Mouse (Mus musculus): ENCODE data around the gene Ccr8.
"Not testable (repeated sequence)": the region's sequence is repeated elsewhere in the genome, so short reads cannot be mapped to it uniquely, and the experiment has no call there.

Ccr8 gene

DNA sequence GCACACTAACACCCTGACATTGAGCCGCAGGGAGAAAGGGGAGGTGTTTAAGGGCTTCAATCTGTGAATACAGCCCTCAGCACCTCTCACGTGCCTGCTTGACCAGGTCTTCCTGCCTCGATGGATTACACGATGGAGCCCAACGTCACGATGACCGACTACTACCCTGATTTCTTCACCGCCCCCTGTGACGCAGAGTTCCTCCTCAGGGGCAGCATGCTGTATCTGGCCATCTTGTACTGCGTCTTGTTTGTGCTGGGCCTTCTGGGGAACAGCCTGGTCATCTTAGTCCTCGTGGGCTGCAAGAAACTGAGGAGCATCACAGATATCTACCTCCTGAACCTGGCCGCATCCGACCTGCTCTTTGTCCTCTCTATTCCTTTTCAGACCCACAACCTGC is 1.8 kb downstream of the Ccr8 start:
- no peak for DNase-seq

- DNase-seq = no peak
Measured at GRCm38 (mm10) chr9:120095886-120096285, 4.0 kb downstream of the Ccr8 start.

DNA sequence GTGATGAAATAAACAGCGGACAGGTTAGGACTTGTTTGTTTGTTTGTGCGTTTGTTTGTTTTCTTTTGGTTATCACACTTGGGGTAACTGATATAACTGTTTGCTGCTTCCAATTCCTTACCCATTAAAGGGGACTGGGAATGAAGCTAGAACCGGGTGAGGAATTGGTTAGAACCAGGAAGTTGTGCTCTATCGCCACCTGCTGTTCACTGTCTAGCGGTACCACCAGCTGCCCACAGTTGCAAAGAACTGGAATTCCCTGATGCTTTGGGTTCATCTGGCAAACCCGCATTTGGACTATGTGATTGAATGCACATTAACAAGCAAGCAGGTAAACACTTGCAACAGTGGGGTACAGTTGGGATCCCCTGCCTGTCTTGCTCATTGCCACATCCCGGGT is 6.8 kb downstream of the Ccr8 start:
- DNase-seq = peak; percentile 61

- no peak for DNase-seq
Measured at GRCm38 (mm10) chr9:120099304-120099703, 7.4 kb downstream of the Ccr8 start.

DNA sequence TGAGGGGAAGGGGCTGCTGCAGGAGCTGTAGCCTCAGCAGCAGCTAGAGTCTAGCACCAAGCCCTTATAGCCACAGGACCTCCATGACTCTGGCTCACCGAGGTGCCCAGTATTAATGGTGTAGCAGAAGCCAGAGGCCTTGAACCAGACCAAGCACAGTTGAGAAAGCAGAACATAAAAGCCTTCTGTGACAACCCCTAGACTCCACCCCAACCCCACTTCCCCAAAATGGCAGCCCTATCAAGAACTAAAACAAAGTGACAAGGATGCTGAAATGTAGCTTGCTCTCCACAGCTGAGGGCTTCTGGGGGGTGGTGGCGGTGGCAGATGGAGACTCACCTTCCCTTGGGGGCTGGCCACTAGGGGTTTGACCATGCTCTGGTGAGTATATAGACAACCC is 9.3 kb downstream of the Ccr8 start:
- DNase-seq = no peak

GRCm38 (mm10) chr9:120108953-120109352 is 17.0 kb downstream of the Ccr8 start:
- DNase-seq = not testable (repeated sequence)

DNA sequence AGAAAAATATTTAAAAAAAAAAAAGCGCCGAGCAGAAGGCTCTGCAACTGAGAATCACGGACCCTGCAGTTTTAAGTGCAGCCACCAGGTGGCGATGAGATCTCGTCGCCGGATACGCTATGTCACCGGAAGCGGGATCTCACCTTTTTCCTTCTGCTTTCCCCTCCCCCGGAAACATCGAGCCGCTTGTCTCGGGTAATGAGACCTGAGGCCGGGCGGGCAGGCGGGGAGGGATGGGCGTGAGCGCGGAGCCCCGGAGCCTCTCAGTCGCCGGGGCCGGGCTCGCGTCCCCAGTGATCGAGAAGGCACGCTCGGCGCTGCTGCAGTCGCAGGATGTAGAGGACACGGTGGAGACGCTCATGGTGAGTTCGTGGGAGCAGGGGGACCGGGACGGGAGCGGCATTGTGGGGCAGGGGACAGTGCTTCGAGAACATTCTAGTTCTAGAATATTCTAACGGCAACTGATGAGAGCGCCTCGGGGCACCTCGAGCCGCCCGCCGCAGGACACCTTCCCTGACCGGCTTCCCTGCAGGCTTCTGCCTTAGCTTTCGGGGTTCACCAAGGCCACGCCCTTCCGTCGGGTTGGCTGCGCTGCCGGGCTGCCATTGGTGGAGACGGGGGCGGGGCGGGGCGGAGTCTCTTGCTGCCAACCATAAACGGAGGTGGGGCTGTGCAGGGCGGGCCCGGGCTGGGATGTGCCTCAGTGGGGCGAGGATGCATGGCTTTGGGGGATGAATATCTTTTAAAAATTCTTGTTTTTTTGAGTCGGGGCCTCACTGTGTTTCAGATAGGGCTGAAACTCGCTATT is 18.5 kb downstream of the Ccr8 start, which contains the start of gene Slc25a38:
TSS of gene Slc25a38 (plus strand) at position 164 of the 808 bp plus-strand sequence.
- DNase-seq = peak; percentile 95

GRCm38 (mm10) chr9:120111156-120111945 is 19.4 kb downstream of the Ccr8 start:
- no peak for DNase-seq

DNA sequence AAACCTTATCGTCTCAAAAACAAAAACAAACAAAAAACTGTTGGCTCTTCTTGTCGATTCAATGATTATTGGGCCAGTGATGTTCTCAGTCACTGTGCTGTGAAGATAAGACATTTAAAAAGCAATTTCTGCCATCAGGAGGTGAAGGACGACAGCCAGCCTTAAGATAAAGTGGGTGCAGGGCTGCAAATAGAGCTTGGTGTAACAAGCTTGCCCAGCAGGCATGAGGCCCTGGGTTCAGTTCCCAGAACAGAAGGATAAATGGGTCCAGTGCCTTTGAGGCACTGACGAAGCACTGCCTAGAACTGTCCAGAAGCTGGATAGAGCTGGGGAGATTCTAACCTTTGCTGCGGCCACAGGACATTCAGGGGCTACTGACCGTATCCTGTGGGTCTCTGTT is 20.6 kb downstream of the Ccr8 start:
- DNase-seq = no peak

GRCm38 (mm10) chr9:120113456-120113855 is 21.5 kb downstream of the Ccr8 start:
- no peak for DNase-seq

- DNase-seq = no peak
Measured at GRCm38 (mm10) chr9:120114051-120114788, 22.3 kb downstream of the Ccr8 start.

DNA sequence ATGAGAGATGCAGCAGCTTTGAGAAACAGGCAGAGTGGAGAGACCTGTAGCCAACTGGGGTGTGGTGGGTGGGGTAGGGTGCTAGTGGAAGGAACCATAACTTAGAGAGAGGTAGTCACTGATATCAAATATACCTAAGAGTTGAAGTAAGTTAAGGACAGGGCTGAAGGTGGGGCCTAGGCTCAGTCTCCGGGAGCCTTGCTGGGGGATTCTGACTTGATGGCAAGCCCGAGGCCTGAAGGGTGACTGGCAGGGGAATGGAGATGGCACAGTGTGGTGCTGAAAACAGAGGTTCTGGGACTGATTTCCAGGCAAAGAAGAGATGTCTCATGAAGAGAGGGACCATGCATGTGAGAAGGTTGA is 22.9 kb downstream of the Ccr8 start:
- no peak for DNase-seq

GRCm38 (mm10) chr9:120115580-120115979 is 23.7 kb downstream of the Ccr8 start:
- DNase-seq = no peak

DNA sequence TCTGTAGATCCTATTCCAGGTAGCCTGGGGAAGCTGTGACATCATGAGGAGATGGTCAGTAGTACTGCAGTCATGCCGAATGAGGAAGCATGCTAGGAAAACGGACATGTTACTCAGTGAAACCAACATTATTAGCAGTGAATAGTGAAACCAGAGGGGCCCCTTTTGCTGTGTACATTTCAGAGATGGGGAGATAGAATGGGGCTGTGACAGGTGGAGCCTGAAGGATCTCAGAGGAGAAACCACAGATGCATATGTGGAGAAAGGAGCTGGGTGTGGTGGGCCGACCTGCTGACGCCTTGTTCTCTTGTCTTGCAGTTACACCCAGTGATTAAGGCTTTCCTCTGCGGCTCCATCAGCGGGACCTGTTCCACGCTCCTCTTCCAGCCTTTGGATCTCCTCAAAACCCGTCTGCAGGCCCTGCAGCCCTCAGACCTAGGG is 24.3 kb downstream of the Ccr8 start:
- DNase-seq = no peak

DNA sequence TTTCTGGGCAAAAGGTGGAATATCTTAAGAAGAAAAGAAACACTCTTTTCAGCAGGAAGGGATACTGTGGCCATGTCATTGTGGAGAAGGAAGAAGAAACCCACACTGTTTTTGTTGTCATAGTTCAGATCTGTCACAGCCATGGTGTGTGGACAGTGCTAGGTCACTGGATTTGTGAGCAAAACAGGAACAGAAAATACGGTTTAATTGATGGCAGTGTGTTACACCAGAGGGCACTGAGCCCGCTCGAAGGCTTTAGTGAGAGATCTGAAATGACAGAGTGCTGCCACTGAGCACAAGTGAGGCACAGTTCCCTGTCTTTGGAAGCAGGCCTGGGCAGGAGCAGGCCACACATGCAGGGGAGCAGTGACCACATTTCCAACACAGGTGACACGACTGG is 26.3 kb downstream of the Ccr8 start:
- DNase-seq = no peak

- no peak for DNase-seq
Measured at GRCm38 (mm10) chr9:120120503-120120902, 28.6 kb downstream of the Ccr8 start.

DNA sequence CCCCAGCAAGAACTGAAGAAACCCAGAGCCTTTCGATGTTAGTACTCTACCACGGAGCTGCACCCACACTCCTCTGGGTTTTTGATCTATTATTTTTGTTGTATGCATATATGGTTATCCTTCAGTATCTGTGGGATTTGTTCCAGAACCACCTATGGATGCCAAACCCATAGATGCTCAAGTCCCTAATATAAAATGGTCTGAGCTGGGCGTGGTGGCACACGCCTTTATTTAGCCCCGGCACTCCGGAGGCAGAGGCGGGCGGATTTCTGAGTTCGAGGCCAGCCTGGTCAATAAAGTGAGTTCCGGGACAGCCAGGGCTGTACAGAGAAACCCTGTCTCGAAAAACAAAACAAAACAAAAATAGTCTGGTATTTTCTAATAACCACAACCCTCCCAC is 35.0 kb downstream of the Ccr8 start:
- DNase-seq = no peak

GRCm38 (mm10) chr9:120127538-120128251 is 35.8 kb downstream of the Ccr8 start, which contains the start of gene Rpsa:
TSS of gene Rpsa (plus strand) at chr9:120127689.
- peak; percentile 93 for DNase-seq

GRCm38 (mm10) chr9:120129276-120129675 is 37.4 kb downstream of the Ccr8 start:
- DNase-seq = no peak

GRCm38 (mm10) chr9:120131784-120132288 is 39.9 kb downstream of the Ccr8 start:
- DNase-seq = no peak

DNA sequence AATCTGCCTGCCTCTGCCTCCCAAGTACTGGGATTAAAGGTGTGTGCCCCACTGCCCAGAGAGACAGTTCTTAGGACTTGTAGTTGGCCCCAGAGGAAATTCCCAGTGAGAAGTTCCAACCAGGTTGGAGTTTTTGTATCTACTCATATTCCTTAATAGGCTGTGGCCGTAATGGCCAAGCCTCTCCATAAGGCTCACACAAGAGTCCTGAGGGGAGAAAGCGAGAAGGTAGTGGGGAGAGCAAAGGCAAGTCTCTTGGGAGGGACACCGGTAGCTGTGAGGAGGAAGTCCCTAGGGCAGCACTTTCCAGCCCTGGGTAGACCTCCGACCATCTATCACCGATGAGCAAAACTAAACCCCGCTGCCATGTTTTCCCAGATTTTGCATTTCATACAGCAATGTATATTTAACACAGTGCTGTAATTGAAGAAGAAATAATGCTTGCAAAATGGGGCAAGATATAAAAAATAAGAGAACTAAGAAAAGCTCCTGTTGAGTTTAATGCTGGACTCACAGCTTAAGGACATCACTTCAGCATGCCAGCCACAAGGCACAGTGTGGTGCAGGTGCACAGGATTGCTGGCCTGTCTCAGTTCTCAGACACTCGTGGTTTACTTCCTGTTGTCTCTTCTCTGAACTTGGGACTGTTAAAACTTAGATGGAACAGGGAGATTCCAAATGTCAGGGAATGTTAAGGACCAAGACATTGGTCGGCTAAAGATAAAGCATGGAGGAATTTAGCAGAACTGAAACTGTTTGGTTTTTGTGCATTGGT is 41.3 kb downstream of the Ccr8 start:
- DNase-seq = no peak

Data from kidney, adult 18-20 months (tissue).